Mouse (Mus musculus) neural tube, embryonic 11.5 days (tissue): ENCODE measurements at regions not wholly inside any gene's neighbourhood (a gene's known extent, or its start where the extent isn't known, plus 50 kb on each side); places are given as distances from the start of the nearest gene placed in this dataset.
"Not testable (repeated sequence)": the region's sequence is repeated elsewhere in the genome, so short reads cannot be mapped to it uniquely, and the experiment has no call there.

Experiments
- ATAC-seq: fragments of 200-750 bp; cut with Nextera tagmentation; 2 replicates; pipeline ENCODE4 v1.8.0; 2017; ENCODE audit warnings: moderate number of reproducible peaks, mild to moderate bottlenecking, moderate TSS enrichment, moderate library complexity; ENCODE audit not compliant: insufficient read depth, low FRiP score, low TSS enrichment
- DNase-seq: peaks from one replicate; pipeline ENCODE4 v3.0.0-alpha.2; 2015; ENCODE audit warnings: low spot score
- H3K27ac ChIP-seq: fragments of 300-500 bp; sonication (generic); 2 replicates; pipeline ENCODE4 v1.5.1; 2014; ENCODE audit warnings: low read depth, mild to moderate bottlenecking, low read length
- H3K27me3 ChIP-seq: fragments of 300-500 bp; sonication (generic); 2 replicates; pipeline ENCODE4 v1.6.1; 2014; ENCODE audit warnings: mild to moderate bottlenecking, low read length, mixed read lengths; ENCODE audit not compliant: control insufficient read depth, insufficient read depth
- H3K36me3 ChIP-seq: fragments of 300-500 bp; sonication (generic); 2 replicates; pipeline ENCODE4 v1.6.1; 2014; ENCODE audit warnings: mild to moderate bottlenecking, low read length, moderate library complexity, mixed read lengths; ENCODE audit not compliant: control insufficient read depth, insufficient read depth
- H3K4me1 ChIP-seq: fragments of 300-500 bp; sonication (generic); 2 replicates; pipeline ENCODE4 v1.6.1; 2014; ENCODE audit warnings: low read length, mixed read lengths; ENCODE audit not compliant: control insufficient read depth, insufficient read depth
- H3K4me2 ChIP-seq: fragments of 300-500 bp; sonication (generic); 2 replicates; pipeline ENCODE4 v1.6.1; 2014; ENCODE audit warnings: low read depth, mild to moderate bottlenecking, moderate library complexity
- H3K4me3 ChIP-seq: fragments of 300-500 bp; sonication (generic); 2 replicates; pipeline ENCODE4 v1.5.1; 2014; ENCODE audit warnings: low read depth, low read length
- H3K9ac ChIP-seq: fragments of 300-500 bp; sonication (generic); 2 replicates; pipeline ENCODE4 v1.6.1; 2014; ENCODE audit warnings: mild to moderate bottlenecking, low read length
- H3K9me3 ChIP-seq: fragments of 300-500 bp; sonication (generic); 2 replicates; pipeline ENCODE4 v1.6.1; 2016; ENCODE audit warnings: low read length; ENCODE audit not compliant: control insufficient read depth
- WGBS: fragments of 180-500 bp; shearing (Covaris S2); extraction: QIAGEN DNeasy Blood & Tissue Kit; methylation state at CpG from one replicate; pipeline ENCODE4 v1.1.7; 2014; 5-methylcytosine and 5-hydroxymethylcytosine counted together

DNA sequence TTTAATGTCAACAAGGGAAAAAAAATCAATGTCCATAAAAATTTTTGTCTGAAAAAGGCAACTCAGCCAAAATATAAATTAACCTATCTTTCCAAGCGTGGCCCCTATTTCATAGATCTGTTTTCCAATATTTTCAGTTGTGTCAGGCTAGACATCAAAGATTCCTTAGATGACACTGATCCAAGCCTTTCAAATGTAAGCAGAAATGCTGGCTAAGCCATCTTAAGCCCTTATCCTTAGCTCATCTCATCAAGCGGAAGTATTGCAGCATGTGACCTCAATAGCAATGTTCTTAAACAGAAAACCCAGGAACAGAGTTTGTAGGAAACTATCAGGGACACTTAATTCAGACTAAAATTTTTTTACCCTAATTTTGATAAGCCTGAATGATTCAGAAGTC is 327.8 kb upstream of the Cypt12 start:
- H3K4me3 ChIP-seq = no peak overlapping the region
- ATAC-seq = no peak
- no peaks in the 10 kb centered on the region for H3K27me3 ChIP-seq
- no peaks in the 10 kb centered on the region for H3K36me3 ChIP-seq
- H3K4me1 ChIP-seq = no peaks in the 10 kb centered on the region
- no peak overlapping the region for H3K4me2 ChIP-seq
- no peaks in the 10 kb centered on the region for H3K9me3 ChIP-seq
- DNase-seq = no peak
- 76% methylated on average over 2 of the region's 2 CpGs for WGBS
- H3K9ac ChIP-seq = no peak overlapping the region
- no peak overlapping the region for H3K27ac ChIP-seq

DNA sequence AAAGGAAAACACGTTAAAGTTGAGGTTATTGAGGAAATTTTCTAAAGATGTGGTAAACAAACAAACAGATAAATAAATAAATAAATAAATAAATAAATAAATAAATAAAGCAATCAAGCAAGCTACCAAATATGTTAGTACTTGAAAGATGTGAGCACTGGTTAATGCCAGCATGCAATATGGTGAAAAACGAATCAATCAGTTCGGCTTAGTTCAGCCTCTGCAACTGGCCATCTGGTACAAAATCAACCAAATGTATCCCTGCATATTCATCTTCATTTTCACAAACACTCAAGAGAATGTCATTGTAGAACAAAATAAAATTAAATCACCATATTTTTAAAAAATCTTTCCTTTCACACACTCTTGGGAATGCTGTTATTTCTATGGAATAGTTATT is 315.7 kb upstream of the Cypt12 start:
- Histone ChIP-seq H3K27me3 (no peaks in the 10 kb centered on the region), H3K4me1 (no peaks in the 10 kb centered on the region), H3K9ac (no peak overlapping the region), H3K36me3 (no peaks in the 10 kb centered on the region), H3K9me3 (no peaks in the 10 kb centered on the region), H3K4me2 (no peak overlapping the region), H3K4me3 (no peak overlapping the region), H3K27ac (no peak overlapping the region)
- no peak for ATAC-seq
- no peak for DNase-seq
- WGBS = 85% methylated on average over 3 of the region's 3 CpGs

DNA sequence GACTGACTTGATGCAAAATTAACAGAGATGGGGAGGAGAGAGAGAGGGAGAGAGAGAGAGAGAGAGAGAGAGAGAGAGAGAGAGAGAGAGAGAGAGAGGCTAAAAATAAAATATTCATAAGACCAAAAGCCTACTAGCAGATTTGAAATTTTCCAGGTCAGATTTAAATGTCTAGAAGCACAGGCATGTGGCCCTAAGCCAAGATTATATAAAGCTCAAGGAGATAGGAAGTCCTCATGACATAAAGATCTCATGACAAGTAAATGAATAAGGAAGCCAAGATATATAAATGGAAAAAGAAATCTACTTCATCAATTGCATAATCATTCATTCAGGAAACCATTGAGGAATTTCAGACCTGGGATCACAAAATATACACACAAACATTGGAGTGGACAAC is 311.9 kb upstream of the Cypt12 start:
- no peaks in the 10 kb centered on the region for H3K9me3 ChIP-seq
- no peak overlapping the region for H3K4me2 ChIP-seq
- H3K27ac ChIP-seq = no peak overlapping the region
- H3K4me1 ChIP-seq = no peaks in the 10 kb centered on the region
- no peaks in the 10 kb centered on the region for H3K27me3 ChIP-seq
- DNase-seq (no peak), ATAC-seq (no peak)
- H3K36me3 ChIP-seq = no peaks in the 10 kb centered on the region
- no peak overlapping the region for H3K4me3 ChIP-seq
- no peak overlapping the region for H3K9ac ChIP-seq

DNA sequence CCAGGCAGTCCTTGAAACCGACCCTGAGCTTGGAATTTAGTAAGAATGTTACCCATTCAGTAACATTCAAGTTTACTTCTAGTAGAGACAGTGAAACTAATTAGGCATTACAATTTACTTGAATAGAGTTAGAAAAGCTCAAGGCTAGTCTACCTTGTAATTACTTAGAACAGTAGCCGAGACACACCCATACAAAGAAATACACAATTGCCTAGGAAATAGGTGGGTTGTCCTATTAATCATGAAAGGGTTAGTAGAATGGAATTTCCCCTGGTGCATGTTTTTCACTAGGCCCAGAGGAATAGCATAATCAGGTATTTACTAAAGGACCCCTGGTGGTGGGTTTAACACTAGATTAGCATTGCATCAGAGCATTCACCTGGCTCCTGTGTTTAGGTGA is 288.2 kb upstream of the Cypt12 start:
- H3K36me3 ChIP-seq, H3K27me3 ChIP-seq, H3K27ac ChIP-seq, H3K4me2 ChIP-seq, H3K9me3 ChIP-seq, ATAC-seq, H3K4me3 ChIP-seq, DNase-seq, H3K4me1 ChIP-seq, H3K9ac ChIP-seq: not testable (repeated sequence)
- WGBS = 83% methylated on average over 2 of the region's 2 CpGs

DNA sequence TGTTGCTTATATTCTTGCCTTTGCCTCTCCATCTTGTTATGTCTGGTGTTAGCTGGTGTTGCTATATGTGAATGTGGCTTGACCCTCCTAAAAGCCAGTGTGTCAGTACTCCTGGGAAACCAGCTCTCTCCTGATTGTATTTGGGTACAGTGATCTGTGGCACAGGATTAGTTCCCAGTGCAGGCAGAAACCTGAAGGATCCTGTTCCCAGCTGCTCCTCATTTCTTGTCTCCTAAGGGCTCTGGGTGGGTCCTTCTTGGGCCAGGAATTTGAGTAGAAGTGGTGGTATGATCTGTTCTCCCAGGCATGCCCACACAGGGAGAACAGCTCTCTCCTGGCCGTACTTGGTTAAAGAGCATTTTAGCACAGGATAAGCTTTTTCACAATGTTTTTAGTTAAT is 286.2 kb upstream of the Cypt12 start:
- Histone ChIP-seq H3K4me3 (no peak overlapping the region), H3K9ac (no peak overlapping the region), H3K27ac (no peak overlapping the region), H3K4me2 (no peak overlapping the region), H3K9me3 (no peaks in the 10 kb centered on the region), H3K4me1 (no peaks in the 10 kb centered on the region), H3K27me3 (no peaks in the 10 kb centered on the region), H3K36me3 (no peaks in the 10 kb centered on the region)
- ATAC-seq (no peak), DNase-seq (no peak)
- 90% methylated on average over 1 of the region's 1 CpGs for WGBS

DNA sequence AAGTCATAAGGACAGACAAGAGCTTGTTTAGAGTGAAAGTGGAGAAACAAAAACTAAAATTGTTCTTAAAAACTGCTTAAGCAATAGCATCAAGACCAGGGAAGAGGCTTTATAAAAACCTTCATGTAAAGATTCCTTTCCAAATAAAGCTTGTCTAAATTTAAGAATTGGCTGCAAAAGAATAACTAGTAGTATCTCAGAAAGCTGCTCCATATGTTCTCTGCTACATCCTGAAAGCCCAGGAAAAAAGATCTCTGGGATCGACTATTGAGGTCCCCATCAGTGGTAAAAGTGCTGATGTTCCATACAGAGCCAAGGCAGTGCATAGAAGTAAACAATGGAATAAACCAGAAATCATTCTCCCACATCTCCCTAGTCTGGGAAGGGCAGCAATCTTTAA is 281.2 kb upstream of the Cypt12 start:
- ATAC-seq = no peak
- Histone ChIP-seq H3K4me1 (no peaks in the 10 kb centered on the region), H3K27ac (no peak overlapping the region), H3K9ac (no peak overlapping the region), H3K4me2 (no peak overlapping the region), H3K27me3 (no peaks in the 10 kb centered on the region), H3K9me3 (no peaks in the 10 kb centered on the region), H3K36me3 (no peaks in the 10 kb centered on the region), H3K4me3 (no peak overlapping the region)
- 84% methylated on average over 1 of the region's 1 CpGs for WGBS
- no peak for DNase-seq

DNA sequence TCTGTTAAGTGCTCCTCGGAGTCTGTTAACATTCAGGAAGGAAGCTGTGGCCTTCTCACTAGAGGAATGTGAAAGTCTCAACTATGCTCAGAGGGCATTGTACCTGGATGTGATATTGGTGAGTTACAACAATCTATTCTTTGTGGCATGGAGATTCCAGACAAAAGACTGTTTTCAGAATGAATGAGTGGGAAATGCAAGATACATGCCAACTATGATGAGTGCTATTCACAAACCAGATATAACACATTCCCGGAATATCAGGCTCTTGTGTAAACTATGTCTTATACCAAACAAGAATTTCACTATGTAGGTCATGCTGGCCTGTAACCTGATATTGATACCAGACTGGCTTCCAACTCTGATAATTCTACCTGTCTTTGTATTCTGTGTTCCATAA is 279.4 kb upstream of the Cypt12 start:
- H3K4me1 ChIP-seq = no peaks in the 10 kb centered on the region
- no peaks in the 10 kb centered on the region for H3K27me3 ChIP-seq
- 93% methylated on average over 2 of the region's 2 CpGs for WGBS
- no peak overlapping the region for H3K4me3 ChIP-seq
- no peak overlapping the region for H3K9ac ChIP-seq
- ATAC-seq (no peak), DNase-seq (no peak)
- H3K36me3 ChIP-seq = no peaks in the 10 kb centered on the region
- no peak overlapping the region for H3K27ac ChIP-seq
- no peaks in the 10 kb centered on the region for H3K9me3 ChIP-seq
- H3K4me2 ChIP-seq = no peak overlapping the region
